Mouse (Mus musculus): ENCODE results near the gene Fdxr. TPM values are rescaled to one million over a fixed set of nuclear protein-coding genes. Genes with fewer than 3 reads are reported as not detected.

Fdxr gene
- total and polyA plus RNA-seq, 2 experiments = 13.7 to 28.3 TPM

- no peak overlapping the region for H3K27ac ChIP-seq (replicated peaks; ENCODE audit: insufficient read depth, low read depth, low read length)
These were observed 6.1 kb upstream of the Fdxr start for GRCm38 (mm10) chr11:115282723-115283485.

GRCm38 (mm10) chr11:115282295-115282694 is 5.4 kb upstream of the Fdxr start:
- Histone ChIP-seq H3K27ac (replicated peaks; ENCODE audit: insufficient read depth, low read depth, low read length) (no peak overlapping the region), H3K4me1 (ENCODE audit: control insufficient read depth, insufficient read depth, low read length) (no peaks in the 10 kb centered on the region), H3K4me3 (ENCODE audit: insufficient read depth, low read depth, low read length) (no peak overlapping the region), H3K79me2 (ENCODE audit: control insufficient read depth, insufficient read depth, low read length) (no peaks in the 10 kb centered on the region), H3K36me3 (ENCODE audit: control insufficient read depth, insufficient read depth, low read length) (peaks cover 17% of the 10 kb centered on the region; the same call in 1 of the 2 replicates), H3K27me3 (ENCODE audit: control insufficient read depth, insufficient read depth, low read length) (no peaks in the 10 kb centered on the region), H3K9ac (ENCODE audit: low read depth, low read length) (no peak overlapping the region)
- TF ChIP-seq POLR2A (IDR thresholded peaks at IDR 0.05; ENCODE audit: extremely low read depth, insufficient read depth, low read length) (no peak), CTCF (IDR thresholded peaks at IDR 0.05; ENCODE audit: low read depth, low read length) (no peak)
- WGBS = 84% methylated on average over 8 of the region's 8 CpGs
- no peak for DNase-seq (ENCODE audit: extremely low read depth, low read depth, low spot score)

More at GRCm38 (mm10) chr11:115282723-115283485, 6.1 kb upstream of the Fdxr start:
- TF ChIP-seq CTCF (IDR thresholded peaks at IDR 0.05; ENCODE audit: low read depth, low read length) (no peak), POLR2A (IDR thresholded peaks at IDR 0.05; ENCODE audit: extremely low read depth, insufficient read depth, low read length) (no peak)
- Histone ChIP-seq H3K27me3 (ENCODE audit: control insufficient read depth, insufficient read depth, low read length) (no peaks in the 10 kb centered on the region), H3K79me2 (ENCODE audit: control insufficient read depth, insufficient read depth, low read length) (no peaks in the 10 kb centered on the region), H3K4me3 (ENCODE audit: insufficient read depth, low read depth, low read length) (no peak overlapping the region), H3K4me1 (ENCODE audit: control insufficient read depth, insufficient read depth, low read length) (no peaks in the 10 kb centered on the region), H3K36me3 (ENCODE audit: control insufficient read depth, insufficient read depth, low read length) (peaks cover 17% of the 10 kb centered on the region; the same call in 1 of the 2 replicates), H3K9ac (ENCODE audit: low read depth, low read length) (no peak overlapping the region)
- WGBS = 88% methylated on average over 8 of the region's 8 CpGs
- no peak for DNase-seq (ENCODE audit: extremely low read depth, low read depth, low spot score)

- Histone ChIP-seq H3K36me3 (ENCODE audit: control insufficient read depth, insufficient read depth, low read length) (peaks cover 6% of the 10 kb centered on the region; the same call in 1 of the 2 replicates), H3K4me3 (ENCODE audit: insufficient read depth, low read depth, low read length) (no peak overlapping the region), H3K27ac (replicated peaks; ENCODE audit: insufficient read depth, low read depth, low read length) (no peak overlapping the region), H3K4me1 (ENCODE audit: control insufficient read depth, insufficient read depth, low read length) (no peaks in the 10 kb centered on the region; the same call in 1 of the 2 replicates), H3K79me2 (ENCODE audit: control insufficient read depth, insufficient read depth, low read length) (no peaks in the 10 kb centered on the region), H3K27me3 (ENCODE audit: control insufficient read depth, insufficient read depth, low read length) (no peaks in the 10 kb centered on the region), H3K9ac (ENCODE audit: low read depth, low read length) (no peak overlapping the region)
- 88% methylated on average over 1 of the region's 1 CpGs for WGBS
- DNase-seq (ENCODE audit: extremely low read depth, low read depth, low spot score) = peak; percentile 35
- TF ChIP-seq CTCF (IDR thresholded peaks at IDR 0.05; ENCODE audit: low read depth, low read length) (no peak), POLR2A (IDR thresholded peaks at IDR 0.05; ENCODE audit: extremely low read depth, insufficient read depth, low read length) (no peak)
These were observed 2.9 kb upstream of the Fdxr start for GRCm38 (mm10) chr11:115279726-115280125.

GRCm38 (mm10) chr11:115278176-115278575 is 1.3 kb upstream of the Fdxr start:
- 40% methylated on average over 6 of the region's 6 CpGs for WGBS
- peak overlapping the region; percentile 39; the same call in 1 of the 2 replicates for H3K9ac ChIP-seq (ENCODE audit: low read depth, low read length)
- TF ChIP-seq CTCF (IDR thresholded peaks at IDR 0.05; ENCODE audit: low read depth, low read length) = no peak
- no peak for TF ChIP-seq POLR2A (IDR thresholded peaks at IDR 0.05; ENCODE audit: extremely low read depth, insufficient read depth, low read length)
- no peaks in the 10 kb centered on the region for H3K79me2 ChIP-seq (ENCODE audit: control insufficient read depth, insufficient read depth, low read length)
- H3K27ac ChIP-seq (replicated peaks; ENCODE audit: insufficient read depth, low read depth, low read length) = peak overlapping the region; percentile 70
- DNase-seq (ENCODE audit: extremely low read depth, low read depth, low spot score) = peak; percentile 67
- no peak overlapping the region for H3K4me3 ChIP-seq (ENCODE audit: insufficient read depth, low read depth, low read length)
- no peaks in the 10 kb centered on the region for H3K27me3 ChIP-seq (ENCODE audit: control insufficient read depth, insufficient read depth, low read length)
- no peaks in the 10 kb centered on the region; the same call in 1 of the 2 replicates for H3K4me1 ChIP-seq (ENCODE audit: control insufficient read depth, insufficient read depth, low read length)
- H3K36me3 ChIP-seq (ENCODE audit: control insufficient read depth, insufficient read depth, low read length) = no peaks in the 10 kb centered on the region; the same call in 1 of the 2 replicates

GRCm38 (mm10) chr11:115277604-115277975 is 740 bp upstream of the Fdxr start:
- no peak for DNase-seq (ENCODE audit: extremely low read depth, low read depth, low spot score)
- Histone ChIP-seq H3K9ac (ENCODE audit: low read depth, low read length) (peak overlapping the region; percentile 79), H3K4me3 (ENCODE audit: insufficient read depth, low read depth, low read length) (peak overlapping the region; percentile 43), H3K27me3 (ENCODE audit: control insufficient read depth, insufficient read depth, low read length) (no peaks in the 10 kb centered on the region), H3K27ac (replicated peaks; ENCODE audit: insufficient read depth, low read depth, low read length) (peak overlapping the region; percentile 88), H3K79me2 (ENCODE audit: control insufficient read depth, insufficient read depth, low read length) (no peaks in the 10 kb centered on the region), H3K36me3 (ENCODE audit: control insufficient read depth, insufficient read depth, low read length) (no peaks in the 10 kb centered on the region), H3K4me1 (ENCODE audit: control insufficient read depth, insufficient read depth, low read length) (no peaks in the 10 kb centered on the region; the same call in 1 of the 2 replicates)
- TF ChIP-seq POLR2A (IDR thresholded peaks at IDR 0.05; ENCODE audit: extremely low read depth, insufficient read depth, low read length) (no peak), CTCF (IDR thresholded peaks at IDR 0.05; ENCODE audit: low read depth, low read length) (no peak)
- 10% methylated on average over 7 of the region's 7 CpGs for WGBS

- no peak overlapping the region for H3K9ac ChIP-seq (ENCODE audit: low read depth, low read length)
- no peak overlapping the region for H3K27ac ChIP-seq (replicated peaks; ENCODE audit: insufficient read depth, low read depth, low read length)
- H3K4me3 ChIP-seq (ENCODE audit: insufficient read depth, low read depth, low read length) = no peak overlapping the region
- no peaks in the 10 kb centered on the region; the same call in 1 of the 2 replicates for H3K4me1 ChIP-seq (ENCODE audit: control insufficient read depth, insufficient read depth, low read length)
- H3K27me3 ChIP-seq (ENCODE audit: control insufficient read depth, insufficient read depth, low read length) = no peaks in the 10 kb centered on the region
- TF ChIP-seq POLR2A (IDR thresholded peaks at IDR 0.05; ENCODE audit: extremely low read depth, insufficient read depth, low read length) = no peak
- no peak for TF ChIP-seq CTCF (IDR thresholded peaks at IDR 0.05; ENCODE audit: low read depth, low read length)
- WGBS = 71% methylated on average over 3 of the region's 3 CpGs
- no peak for DNase-seq (ENCODE audit: extremely low read depth, low read depth, low spot score)
- no peaks in the 10 kb centered on the region for H3K79me2 ChIP-seq (ENCODE audit: control insufficient read depth, insufficient read depth, low read length)
- no peaks in the 10 kb centered on the region for H3K36me3 ChIP-seq (ENCODE audit: control insufficient read depth, insufficient read depth, low read length)
These were observed 896 bp downstream of the Fdxr start for GRCm38 (mm10) chr11:115275954-115276353.

Data from liver, adult 2 months (tissue).